Mouse (Mus musculus): ENCODE data around the gene Ttf1.

DNA sequence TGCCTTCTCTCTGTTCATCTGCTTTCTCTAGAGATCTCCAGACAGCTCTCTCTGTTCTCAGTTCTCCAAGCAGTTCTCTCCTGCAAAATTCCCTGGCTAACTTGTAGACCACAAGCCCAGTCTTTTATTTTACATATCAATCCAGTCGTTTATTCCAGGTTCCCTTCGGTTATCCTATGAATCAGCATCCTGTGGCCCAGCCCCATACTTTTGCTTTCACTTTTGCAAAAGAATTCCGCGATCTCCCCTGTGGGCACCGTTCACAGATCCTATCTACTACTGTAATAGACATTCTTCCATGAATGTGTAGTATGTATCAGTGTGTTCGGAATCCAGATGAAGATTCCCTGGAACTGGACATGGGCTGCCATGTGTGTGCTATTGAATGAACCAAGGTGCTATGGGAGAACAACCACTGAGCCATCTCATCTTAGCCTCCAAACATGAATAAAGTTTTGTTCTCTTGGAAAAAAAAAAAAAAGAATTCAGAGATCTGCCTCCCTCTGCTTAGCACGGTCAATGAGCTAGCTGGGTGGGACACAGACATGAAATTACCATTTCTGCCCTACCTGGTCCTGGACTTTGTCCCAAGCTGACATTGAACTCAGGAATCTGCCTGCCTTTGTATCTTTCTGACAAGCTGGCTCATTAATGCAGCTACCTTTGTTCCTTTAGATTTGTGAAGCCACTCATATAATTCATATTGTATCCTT, 40.9 kb downstream of the Ttf1 start:
- TF ChIP-seq POLR2A (IDR thresholded peaks at IDR 0.05; ENCODE audit: low read depth, low read length) (no peak), CTCF (IDR thresholded peaks at IDR 0.05; ENCODE audit: extremely low read depth, insufficient read length, insufficient replicate concordance, low read depth, low read length) (no peak)
